Mouse (Mus musculus) left cerebral cortex, adult 18-20 months (tissue): ENCODE results near the gene Gabbr1. TPM values are rescaled to one million over a fixed set of nuclear protein-coding genes. Genes with fewer than 3 reads are reported as not detected.

Experiments
- DNase-seq, 2 experiments: peaks; one replicate each; pipeline ENCODE4 v3.0.0; 2021 to 2022; ENCODE audit warnings: low spot score in 2 of 2, mixed read lengths in 1 of 2
- long read RNA-seq, 2 experiments: library from polyadenylated mRNA; stranded (forward); transcript quantifications; one replicate each; pipeline ENCODE4 v2.0.0; 2021
- total RNA-seq, 2 experiments: library from RNA; stranded (reverse); gene quantifications; 2 replicates each; pipeline ENCODE4 v1.2.3; 2021

The Gabbr1 gene
- total RNA-seq, result 100 to 1,000 TPM; 685 to 702 TPM
- long read RNA-seq, experiment 1, full-length matches to known transcripts, result 152 of 224 reads
- long read RNA-seq, experiment 1, partial matches to known transcripts, result 25 of 224 reads
- long read RNA-seq, experiment 1, other reads (novel, unspliced or antisense), result 47 of 224 reads
- long read RNA-seq, experiment 2, full-length matches to known transcripts, result 137 of 217 reads
- long read RNA-seq, experiment 2, partial matches to known transcripts, result 62 of 217 reads
- long read RNA-seq, experiment 2, other reads (novel, unspliced or antisense), result 18 of 217 reads

DNA sequence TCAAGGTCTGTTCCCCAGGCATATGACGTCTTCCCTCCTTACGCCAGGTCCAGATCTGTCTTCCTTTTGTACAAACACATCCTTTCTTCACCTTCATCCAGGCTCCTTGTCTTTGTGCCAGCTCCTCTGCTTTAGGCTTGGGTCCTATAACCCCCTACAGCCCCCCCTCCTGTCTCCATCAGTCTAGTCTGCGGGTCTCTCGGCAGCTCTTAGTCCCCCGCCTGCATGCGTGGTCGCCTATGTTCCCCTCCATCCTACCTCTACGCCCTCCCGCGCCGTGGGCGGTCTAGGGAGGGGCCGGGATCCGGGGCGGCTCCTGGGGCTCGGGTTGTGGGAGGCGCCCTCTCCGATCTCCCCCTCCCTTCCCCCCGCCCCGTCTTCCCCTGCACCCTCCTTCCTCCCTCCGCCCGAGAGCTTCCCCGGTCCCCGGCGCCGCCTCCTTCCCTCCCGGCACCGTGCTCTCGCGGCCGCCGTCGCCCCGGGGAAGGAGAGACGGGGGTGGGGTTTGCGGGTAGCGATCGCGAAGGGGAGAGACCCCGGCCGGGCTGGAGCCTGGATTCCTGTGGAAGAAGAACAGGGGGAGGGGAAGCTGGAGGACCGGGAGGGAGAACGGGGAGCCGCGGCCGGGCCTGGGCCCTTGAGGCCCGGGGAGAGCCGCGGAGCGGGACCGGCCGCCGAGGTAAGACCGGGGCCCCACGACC is at the start of gene Gabbr1:
TSS of gene Gabbr1 (plus strand) at position 356 of the 701 bp plus-strand sequence.
- peak; percentile 76 to 86 for DNase-seq

DNA sequence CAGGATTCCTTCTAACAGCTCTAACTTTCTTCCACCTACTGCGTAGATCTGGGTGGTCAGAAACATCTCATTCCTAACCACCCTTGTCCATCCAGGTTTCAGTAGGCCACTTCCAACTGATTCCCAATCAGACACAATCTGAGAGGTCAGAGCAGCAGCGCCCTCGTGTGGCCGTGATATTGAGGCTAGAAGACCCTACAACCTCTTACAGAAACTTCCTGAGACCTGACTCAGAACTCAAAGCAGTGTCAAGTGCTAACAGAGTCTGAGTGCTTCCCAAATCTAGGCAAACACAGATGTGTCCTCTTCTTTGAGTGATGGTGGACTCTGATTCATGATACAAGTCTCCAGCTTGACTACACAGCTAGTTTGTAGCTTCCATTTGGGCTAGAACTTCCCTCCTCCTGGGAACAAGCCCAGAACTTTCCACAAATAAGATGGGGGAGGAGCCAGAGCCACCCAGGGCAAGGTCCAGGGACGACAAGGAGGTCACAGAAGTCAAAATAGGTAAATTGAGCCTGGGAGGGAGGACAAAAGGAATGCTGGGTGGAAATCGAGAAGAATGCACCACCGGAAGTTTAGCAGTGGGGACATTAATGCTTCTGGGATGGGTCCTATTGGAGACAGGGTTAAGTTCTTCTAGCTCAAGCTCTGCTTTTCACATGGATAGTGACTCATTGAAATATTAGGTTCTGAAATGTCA is 48.6 kb upstream of the Gabbr1 start:
- DNase-seq, result peak; percentile 73 to 88

DNA sequence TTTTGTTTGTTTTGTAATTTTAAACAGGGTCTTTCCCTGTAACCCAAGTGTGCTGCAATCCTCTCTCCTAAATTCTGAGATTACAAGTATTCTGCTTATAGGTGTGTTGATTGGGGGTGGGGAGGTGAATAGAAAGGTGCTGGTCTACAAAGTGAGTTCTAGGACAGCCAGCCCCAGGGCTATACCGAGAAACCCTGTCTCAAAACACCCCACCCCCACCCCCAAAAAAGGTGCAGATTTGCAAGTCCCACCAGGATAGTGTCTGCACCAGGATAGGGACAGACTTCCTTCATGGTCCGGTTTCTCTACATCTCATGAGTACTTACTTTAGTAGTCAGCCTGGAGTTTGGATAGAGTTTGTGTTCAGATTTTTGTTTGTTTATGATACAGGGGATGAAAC is 47.3 kb upstream of the Gabbr1 start:
- DNase-seq, result no peak

GRCm38 (mm10) chr17:37000863-37001262 is 44.9 kb upstream of the Gabbr1 start, which contains the start of gene Zfp57:
Gene Zfp57, plus strand, starts transcription at chr17:37001163.
- no peak for DNase-seq

DNA sequence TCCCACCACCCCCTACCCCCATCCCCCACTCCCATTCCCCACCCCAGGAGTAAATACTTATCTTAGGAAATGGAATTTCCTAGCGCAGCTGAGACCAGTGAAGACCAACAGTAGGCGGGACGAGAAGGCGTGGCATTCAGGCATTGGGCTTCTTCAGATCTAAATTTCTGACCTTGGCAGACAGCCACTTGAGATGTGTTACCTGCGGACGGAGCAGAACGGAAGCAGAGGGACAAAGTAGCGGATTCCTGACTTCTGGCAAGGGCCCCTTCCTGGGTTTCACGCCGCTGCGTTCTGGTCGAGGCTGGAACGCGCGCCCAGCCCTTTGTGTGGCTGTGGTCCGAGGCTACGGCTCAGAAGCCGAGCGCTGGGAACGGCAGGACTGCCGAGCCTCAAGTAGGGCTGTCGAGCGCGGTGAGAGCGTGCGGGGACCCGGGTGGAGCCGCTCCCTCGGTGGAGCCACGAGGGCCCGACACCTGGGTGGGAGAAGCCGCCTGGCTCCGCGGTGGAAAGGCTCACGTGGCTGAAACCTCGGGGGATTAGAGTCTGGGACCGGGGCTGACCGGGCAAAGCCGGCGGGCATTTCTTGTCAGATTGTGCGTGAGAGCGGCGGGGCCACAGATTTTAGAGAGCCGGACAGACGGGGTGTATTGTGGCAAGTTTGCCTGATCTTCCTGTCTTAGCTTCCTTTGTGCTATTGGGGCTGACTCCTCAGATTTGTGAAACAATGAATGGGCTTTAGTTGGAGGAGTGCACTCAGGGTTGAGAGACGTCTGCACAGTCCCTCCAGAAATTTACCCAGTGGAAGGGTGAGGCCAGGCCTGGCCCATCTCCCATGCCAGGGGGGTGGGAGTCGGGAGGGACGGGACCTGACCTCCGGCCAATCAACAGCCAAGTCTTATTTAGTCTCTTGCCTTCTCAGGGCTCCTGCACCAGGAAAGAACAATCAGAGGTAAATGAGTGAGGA is 43.1 kb upstream of the Gabbr1 start:
- peak; percentile 24 to 31 for DNase-seq

DNA sequence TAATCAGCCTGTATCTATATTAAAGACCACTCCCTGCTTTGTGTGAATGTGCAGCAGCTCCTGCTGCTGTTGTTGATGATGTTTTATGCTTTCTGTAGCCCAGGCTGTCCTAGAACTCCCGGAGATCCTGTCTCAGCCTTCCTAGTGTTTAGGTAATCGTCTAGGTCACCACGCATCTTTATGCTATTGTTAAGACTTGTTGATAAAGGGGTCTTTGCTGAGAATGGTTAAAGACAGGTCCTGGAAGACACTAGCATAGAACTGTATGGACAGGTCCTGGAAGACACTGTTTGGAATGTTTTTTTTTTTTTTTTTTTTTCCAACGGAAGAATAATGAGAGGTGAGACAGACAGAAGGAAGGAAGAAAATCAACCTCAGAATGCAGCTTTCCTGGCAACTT is 42.4 kb upstream of the Gabbr1 start:
- no peak for DNase-seq

DNA sequence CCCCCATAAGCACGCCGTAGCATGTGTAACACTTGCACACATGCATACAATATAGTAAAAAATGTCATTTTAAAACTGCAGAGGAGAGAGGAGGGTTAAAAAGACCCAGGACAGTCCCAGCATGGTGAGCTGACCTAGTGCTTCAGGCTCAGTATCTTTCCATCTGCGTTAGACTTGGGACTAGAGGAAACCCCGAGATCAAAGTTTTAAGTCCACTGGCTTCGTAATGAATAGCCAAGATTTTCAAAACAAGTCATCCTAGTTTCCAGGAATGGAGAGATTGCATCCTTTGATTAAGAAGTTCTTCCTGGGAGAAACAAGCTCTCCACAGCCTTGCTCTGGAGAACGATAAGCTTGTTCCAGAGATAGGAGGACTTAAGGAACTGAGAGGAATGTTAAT is 37.6 kb upstream of the Gabbr1 start:
- no peak for DNase-seq

- DNase-seq, result no peak
These were observed 36.2 kb upstream of the Gabbr1 start for GRCm38 (mm10) chr17:37009460-37010042.

DNA sequence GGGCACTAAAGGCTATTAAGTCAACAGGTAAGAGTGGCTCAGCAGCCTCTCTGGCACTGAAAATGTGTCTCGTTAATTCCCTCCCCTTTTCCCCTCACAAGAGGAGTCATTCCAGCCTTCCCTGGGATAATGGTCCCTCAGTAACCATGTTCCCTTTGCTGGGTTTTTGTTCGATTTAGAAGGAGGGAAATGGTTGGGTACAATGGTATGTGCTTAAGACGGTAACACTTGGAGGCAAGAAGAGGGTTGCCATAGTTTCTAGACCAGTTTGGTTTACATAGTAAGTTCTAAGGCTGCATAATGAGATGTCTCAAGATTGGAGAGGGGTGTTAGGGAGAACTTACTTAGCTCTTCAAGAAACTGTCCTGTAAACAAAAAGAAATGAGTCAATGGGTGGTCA is 34.0 kb upstream of the Gabbr1 start:
- DNase-seq, result no peak

GRCm38 (mm10) chr17:37012141-37012540 is 33.6 kb upstream of the Gabbr1 start:
- DNase-seq, result no peak

DNA sequence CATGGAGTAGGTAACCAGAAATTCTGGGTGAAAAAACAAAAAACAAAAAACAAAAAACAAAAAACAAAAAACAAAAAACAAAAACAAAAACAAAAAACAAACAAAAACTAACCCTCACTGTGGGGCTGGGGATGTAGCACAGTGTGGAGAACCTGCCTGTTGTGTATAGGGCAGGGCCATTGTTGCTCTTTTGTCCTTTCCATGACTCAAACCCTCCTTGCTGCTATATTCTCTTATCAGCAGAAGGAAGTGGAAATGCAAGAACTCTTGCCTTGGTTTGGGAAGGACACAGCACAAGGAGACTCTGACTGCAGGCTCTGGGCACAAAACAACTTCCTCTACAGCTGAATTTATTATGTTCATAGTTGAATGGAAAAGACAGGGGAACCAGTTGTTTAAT is 29.4 kb upstream of the Gabbr1 start:
- no peak for DNase-seq

DNA sequence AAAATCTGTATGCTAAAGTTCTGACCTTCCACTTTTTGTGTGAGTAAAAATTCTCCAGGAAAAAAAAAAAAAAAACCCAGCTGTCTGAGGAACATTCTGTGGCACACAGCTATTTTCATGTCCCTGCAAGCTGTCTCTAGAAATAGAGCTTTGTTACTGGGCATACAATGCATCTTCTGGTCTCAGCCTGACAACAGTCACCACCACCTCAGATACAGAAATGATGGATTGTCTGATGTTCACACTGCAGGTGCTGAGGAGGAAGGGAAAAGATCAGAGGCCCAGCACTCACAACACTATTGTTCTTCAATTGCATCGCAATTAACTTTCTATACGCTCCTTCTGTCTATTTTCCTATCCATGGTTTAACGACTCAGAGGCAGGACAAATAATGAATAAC is 27.4 kb upstream of the Gabbr1 start:
- peak in 1 of 2 experiments; percentile 15 for DNase-seq

DNA sequence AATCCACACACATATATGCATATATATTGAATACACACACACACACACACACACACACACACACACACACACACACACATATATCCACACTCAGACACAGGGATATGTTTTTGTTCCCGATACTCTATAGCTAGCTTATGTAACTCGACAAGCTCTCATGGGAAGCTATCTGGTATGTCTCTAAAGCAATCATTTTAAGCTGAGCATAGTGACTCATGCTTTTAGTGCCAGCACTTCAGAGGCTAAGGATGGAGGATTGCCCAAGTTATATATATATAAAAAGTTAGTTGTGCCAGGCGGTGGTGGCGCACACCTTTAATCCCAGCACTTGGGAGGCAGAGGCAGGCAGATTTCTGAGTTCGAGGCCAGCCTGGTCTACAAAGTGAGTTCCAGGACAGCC is 26.5 kb upstream of the Gabbr1 start:
- DNase-seq, result peak in 1 of 2 experiments; percentile 20

DNA sequence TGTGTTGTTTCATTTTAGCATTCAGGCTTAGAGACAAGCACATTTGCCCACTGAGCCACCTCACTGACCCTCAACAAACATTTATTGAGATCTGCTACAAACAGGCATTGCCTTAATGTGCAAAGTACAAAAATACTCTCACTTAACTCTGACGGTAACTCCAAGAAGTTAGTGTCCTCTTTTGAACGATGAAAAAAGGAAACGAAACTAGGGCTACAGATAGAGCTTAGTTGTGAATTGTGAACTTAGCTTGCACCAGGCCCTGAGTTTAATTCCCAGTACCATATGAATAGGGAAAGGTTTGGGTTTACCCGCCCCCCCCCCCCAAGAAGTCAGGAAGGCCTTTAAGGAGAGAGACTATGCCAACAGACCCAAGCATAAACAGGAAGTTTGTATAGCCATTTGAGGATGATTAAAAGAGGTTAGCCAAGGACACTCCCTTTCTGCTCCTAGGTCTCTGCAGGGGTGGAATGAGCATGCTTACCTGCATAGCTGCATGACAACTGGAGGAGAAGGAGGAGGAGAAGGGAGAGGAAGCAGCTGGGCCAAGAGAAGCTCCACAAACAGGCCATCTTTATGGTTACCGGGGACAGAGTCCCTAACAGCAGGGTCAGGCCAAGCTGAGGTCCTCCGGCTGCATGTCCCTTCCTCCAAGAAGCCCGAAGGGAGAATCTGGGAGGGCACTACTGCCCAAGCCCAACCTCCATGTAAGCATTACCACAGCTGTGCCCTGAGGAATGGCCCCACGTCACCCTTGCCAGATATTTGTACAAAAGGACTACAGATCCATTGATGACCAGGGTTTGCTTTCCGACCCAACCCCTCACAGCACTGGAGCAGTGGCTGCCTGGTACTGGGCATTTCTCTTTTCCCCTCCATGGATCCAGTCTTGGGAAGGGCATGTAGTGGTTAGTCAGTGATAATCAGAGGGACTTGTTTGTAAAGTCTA is 22.9 kb upstream of the Gabbr1 start, which contains the start of gene Mog:
TSS of gene Mog (minus strand) at position 771 of the 949 bp plus-strand sequence.
- DNase-seq, result peak in 1 of 2 experiments; percentile 22

DNA sequence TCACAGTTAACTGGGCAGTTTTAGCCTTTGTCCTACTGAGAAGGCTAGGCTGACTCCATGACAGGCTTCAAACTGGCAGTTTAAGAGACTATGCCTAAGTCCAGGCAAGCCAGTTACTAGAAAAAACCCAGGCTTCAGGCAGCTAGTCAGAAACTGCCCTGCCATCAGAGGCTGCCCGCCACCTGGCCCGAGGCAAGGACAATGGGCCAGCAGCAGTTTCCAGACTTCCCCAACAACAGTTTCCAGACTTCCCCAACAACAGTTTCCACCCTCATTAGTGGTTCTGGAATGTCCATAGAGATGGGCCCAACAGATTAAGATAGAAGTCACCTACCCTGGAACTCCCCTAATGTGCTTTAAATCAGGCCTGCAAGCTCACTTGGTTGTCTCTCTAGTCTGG is 19.3 kb upstream of the Gabbr1 start:
- DNase-seq, result no peak

- DNase-seq, result no peak
These were observed 18.3 kb upstream of the Gabbr1 start for GRCm38 (mm10) chr17:37027486-37027885.

GRCm38 (mm10) chr17:37028212-37028611 is 17.6 kb upstream of the Gabbr1 start:
- no peak for DNase-seq

GRCm38 (mm10) chr17:37028683-37029120 is 17.1 kb upstream of the Gabbr1 start:
- DNase-seq, result peak; percentile 93 to 94

GRCm38 (mm10) chr17:37029162-37029561 is 16.6 kb upstream of the Gabbr1 start:
- DNase-seq, result no peak
